Mouse (Mus musculus): ENCODE results near the gene Tmod1. TPM values are rescaled to one million over a fixed set of nuclear protein-coding genes. Genes with fewer than 3 reads are reported as not detected.

Tmod1 gene
- total RNA-seq, 1 experiment from 2014 or later = 2.5 TPM

DNA sequence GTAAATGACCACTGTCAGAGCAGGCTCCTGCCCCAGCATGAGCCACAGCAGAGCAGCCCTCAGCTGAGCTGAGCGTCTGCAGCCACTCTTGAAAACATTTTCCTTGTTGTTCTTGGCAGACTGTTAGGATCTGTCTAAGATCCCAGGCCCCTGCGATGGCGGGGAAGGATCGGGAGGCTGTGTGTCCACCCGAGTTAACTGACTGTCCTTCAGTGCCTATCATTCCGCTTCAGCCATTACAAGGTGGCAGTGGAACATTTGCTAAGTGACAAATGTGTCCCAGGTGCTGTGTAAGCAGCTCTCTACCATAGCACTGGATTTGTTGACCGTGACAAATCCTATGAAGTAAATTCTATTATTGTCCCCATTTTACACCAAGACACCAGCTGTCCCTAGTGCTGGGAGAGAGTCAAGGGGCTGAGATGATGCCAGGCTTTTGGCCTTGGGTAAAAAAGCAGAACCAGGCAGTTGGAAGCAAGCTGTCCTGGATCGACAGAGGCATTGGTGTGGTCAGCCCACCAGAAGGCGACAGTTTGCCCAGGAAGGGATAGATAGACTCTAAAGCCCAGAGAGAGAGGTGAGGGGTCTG, 46.6 kb downstream of the Tmod1 start:
- ATAC-seq (replicated peaks; ENCODE audit: insufficient number of reproducible peaks, low FRiP score, low TSS enrichment, poor library complexity, severe bottlenecking) = no peak

DNA sequence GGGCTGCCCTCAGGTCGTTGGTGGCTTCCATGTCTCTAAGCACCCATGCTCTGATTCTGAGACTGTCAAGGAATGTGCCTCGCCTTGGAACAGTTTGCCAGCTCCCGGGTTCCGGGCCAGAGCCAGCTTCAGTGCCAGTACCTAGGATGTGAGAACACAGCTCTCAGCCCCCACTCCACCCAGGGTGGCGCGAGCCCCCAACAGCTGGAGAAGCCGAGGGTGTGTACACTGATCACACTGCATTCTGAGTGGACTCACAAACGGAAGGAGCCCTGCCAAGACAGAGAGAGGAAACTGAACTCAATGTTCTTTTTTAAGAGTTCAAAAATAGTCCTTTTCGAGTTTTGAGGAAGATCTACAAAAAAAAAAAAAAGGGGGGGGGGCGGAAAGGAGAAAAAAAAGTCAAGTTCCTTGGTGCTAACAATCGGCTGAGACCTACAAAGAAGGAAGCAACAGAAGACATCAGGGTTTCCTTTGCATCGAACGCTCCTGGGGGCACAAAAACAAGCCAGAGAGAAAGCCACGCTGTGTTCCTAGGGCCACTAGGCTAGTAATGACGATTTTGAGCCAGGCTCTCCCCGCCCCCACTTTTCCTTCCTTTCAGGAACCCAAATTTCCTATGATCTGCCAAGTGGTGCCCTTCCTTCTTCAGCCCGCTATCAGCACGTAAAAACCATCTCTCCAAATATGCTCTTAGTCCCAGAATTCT, 48.1 kb downstream of the Tmod1 start:
- ATAC-seq (replicated peaks; ENCODE audit: insufficient number of reproducible peaks, low FRiP score, low TSS enrichment, poor library complexity, severe bottlenecking) = no peak

DNA sequence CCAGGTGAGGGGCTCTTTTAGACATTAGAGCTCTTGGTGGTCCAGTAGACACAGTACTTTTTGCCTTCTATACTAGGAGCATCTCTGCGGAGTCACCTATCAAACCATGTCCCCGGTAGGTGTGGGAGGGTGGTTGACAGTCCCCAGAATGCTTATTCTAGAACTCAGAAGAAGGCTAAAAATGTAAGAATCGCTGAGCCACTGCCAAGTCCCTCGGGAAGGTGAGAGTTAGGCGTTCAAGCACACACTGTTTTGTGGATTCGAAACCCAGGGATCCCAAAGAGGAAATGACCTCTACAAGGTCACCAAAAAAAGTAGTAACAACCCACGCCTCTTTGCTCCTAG, 48.7 kb downstream of the Tmod1 start:
- no peak for ATAC-seq (replicated peaks; ENCODE audit: insufficient number of reproducible peaks, low FRiP score, low TSS enrichment, poor library complexity, severe bottlenecking)

DNA sequence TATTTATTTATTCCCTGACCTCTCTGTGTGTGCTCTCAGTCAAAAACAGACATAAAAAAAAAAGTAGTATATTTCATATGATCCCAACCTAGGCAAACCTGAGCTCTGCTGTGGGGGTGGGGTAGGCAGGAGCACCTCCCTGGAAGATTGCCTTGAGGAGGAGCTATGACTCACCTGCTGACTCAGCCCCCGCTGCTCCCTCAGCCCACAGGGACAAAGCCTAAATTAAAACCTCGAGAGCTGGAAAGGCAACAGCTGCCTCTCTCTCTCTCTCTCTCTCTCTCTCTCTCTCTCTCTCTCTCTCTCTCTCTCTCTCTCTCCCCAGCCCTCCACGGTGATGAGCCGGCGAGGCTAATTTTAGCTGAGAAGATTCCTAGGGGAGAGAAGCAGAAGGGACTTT, 49.1 kb downstream of the Tmod1 start:
- ATAC-seq (replicated peaks; ENCODE audit: insufficient number of reproducible peaks, low FRiP score, low TSS enrichment, poor library complexity, severe bottlenecking) = no peak

DNA sequence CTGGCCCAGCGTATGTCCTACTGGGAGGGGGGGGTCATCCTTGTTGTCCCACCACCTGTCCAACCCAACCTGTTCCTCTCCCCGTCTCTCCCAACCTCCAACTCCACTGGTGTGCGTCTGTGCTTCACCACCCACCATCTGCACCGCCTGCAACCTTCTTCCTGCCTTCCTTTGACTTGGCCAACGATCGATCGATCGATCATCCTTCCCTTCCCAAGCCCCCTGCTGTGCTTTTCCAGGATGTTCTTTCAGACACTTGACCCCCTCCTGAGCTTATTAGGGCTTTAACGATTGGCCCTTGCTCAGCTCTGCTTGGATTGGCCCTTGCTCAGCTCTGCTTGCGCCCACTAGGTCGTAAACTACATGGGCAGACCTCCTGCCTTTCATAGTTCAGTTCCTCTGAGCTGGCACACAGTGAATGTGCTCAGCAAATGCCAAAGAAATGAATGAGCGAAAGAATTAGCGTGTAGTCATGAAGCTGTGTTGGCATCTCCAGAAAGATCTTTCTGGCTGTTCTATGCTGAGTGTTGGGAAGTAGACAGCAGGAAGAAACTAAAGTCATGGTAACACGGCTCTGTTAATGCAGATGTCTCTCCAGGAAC, 50.9 kb downstream of the Tmod1 start:
- no peak for ATAC-seq (replicated peaks; ENCODE audit: insufficient number of reproducible peaks, low FRiP score, low TSS enrichment, poor library complexity, severe bottlenecking)

DNA sequence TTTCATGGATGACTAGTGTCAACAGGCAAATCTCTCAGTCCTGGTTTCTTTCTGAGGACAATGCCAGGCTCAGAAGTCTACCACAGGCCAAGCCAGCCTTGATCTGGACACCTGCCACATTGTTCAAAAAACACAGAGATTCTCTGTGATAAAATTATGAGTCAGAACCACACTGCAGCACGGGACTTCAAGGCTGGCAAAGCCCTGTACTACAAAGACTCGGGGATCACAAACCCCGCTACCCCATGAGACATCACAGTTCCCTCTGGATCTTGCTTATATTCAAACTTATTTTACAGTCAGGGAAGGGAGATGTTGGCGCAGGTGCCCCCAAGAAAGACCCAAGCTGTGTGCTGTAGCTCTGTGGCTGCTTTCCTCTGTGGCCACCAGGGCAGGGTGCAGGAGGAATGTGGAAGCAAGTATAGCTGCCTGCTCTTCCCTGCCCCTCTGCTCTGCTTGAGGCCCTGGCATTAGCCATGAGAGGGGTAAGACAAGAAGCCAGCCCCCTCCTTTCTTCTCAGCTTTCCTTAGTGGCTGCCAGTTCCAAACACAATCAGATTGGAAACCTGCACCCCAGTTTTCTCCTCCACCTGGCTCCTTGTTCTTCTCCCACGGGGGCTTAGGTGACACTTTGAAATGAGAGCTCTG, 53.8 kb downstream of the Tmod1 start:
- no peak for ATAC-seq (replicated peaks; ENCODE audit: insufficient number of reproducible peaks, low FRiP score, low TSS enrichment, poor library complexity, severe bottlenecking)

DNA sequence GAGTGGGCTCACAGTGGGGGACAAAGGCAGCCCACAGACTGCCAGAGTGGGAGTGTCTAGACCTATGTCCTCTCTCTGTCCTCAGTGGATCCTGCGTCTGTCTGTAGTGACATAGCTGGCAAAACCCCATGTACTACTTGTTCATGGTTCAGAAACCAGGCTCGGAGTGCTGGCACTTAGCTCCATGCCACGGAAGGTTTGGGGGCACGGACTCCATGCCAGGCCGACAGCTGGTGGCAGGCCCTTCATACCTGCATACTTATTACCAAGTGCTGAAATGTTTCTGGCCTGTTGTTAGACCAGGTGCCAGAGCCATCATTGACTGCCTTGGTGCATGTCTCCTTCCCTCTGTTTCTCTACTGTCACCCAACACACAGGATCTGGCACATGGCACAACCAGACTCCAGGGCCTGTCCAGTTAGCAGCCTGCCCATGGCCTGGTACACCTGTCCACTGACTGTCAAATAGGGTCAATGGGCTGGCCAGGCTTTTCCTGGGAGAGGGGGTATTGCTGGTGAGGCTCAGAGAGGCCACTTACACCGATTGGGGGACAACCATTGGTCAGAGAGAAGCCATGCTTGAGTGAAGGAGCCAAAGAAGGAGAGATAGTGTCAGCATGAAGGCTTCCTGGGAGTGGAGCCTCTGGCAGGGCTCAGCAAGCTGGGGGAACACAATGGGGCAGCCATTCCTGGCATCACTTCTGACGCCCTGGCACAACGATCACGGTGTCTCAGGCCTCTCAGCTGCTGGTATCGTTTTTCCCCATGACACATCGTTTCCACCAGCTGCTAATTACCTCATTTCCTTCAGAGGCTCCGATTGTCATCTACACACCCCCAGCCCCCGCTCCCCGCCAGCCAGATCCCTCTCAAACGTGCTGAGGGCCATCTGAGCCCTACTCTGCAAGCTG, 56.4 kb downstream of the Tmod1 start:
- ATAC-seq (replicated peaks; ENCODE audit: insufficient number of reproducible peaks, low FRiP score, low TSS enrichment, poor library complexity, severe bottlenecking) = no peak

DNA sequence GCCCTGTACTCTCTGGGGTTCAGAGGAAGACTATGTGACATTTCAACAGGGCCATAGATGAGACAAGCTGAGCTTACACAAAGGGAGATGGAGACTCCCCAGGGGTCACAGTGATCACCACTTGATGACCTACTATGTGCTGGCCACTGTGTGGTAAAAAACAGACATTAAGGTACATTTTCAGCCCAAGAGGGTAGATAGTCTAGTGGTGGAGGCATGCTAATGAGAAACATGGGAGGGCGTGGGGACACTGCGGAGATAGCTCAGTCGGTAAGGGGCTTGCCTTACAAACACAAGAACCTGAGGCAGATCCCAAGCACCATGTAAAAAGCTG, 57.1 kb downstream of the Tmod1 start:
- no peak for ATAC-seq (replicated peaks; ENCODE audit: insufficient number of reproducible peaks, low FRiP score, low TSS enrichment, poor library complexity, severe bottlenecking)

DNA sequence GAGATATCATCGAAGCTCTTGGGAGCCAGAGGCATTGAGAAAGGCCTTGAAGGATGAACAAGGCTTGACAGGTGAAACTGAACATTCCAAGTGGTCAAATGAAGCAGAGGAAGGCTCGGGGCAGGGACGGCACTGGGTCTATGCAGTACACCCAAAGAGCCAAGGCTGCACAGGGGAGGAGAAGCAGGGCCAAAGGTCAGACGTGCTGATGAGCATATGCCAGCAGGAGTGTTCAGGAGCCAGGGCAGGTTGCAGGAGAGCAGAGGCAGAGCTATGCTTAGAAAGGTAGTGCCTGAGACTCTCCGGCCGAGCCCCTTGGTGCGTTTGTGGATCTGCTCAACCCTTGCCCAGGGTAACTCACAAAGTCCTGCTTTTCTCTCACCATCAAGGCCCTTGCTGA, 57.8 kb downstream of the Tmod1 start:
- ATAC-seq (replicated peaks; ENCODE audit: insufficient number of reproducible peaks, low FRiP score, low TSS enrichment, poor library complexity, severe bottlenecking) = no peak

DNA sequence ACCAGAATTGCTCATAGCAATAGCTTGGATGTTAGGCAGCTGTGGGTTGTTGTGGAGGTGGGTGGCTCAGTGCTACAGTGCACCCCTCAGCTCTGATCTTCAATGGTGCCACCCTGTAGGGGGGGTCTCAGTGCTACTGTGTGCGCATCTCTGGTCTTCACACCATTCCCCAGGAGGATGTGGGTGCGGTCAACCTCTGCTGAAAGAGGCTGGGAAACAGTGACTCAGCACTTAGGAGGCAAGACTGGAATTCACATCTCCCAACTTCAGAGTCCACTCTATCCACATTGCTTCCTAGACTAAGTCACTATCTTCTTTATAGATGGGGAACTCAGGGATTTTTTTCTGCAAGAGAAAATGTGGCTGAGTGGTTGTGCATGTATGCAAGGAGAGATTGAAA, 58.9 kb downstream of the Tmod1 start:
- ATAC-seq (replicated peaks; ENCODE audit: insufficient number of reproducible peaks, low FRiP score, low TSS enrichment, poor library complexity, severe bottlenecking) = no peak

DNA sequence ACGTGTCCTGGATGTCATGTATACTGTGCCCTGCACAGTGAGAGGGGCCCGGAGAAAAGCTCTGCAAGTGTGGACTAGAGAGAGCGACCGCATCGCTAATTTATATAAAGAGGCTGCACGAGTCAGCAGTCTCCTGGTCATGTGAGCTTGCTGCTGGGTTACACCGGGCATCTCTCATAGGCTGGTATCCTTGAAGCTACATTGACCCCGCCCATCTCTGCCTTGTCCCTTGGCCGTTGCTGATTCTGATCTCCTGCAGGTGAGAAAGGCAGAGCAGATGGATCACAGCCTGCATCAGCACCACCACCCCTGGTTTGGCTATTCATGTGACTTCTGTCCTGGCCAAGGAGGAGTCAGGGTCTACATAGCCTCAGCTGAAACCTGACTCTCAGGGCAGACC, 60.4 kb downstream of the Tmod1 start:
- ATAC-seq (replicated peaks; ENCODE audit: insufficient number of reproducible peaks, low FRiP score, low TSS enrichment, poor library complexity, severe bottlenecking) = no peak

DNA sequence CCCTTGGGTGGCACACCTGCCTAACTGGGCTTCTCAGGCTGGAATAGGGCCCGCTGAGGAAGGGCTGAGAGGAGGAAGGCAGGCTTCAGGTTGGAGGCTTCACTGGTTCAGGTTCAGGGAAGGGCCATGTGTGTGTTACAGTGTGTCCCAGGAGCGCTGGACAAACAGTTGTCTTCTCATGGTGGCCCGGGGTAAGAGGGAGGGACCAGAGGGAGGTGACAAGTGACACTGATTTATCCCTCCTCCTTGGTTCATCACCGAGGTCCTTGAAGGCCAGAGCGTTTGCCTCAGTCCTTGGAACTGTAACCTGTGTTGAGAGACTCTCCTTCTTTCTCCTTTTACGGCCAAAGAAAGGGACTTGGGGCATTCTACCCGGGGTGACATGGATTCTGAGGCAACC, 61.8 kb downstream of the Tmod1 start:
- ATAC-seq (replicated peaks; ENCODE audit: insufficient number of reproducible peaks, low FRiP score, low TSS enrichment, poor library complexity, severe bottlenecking) = no peak

DNA sequence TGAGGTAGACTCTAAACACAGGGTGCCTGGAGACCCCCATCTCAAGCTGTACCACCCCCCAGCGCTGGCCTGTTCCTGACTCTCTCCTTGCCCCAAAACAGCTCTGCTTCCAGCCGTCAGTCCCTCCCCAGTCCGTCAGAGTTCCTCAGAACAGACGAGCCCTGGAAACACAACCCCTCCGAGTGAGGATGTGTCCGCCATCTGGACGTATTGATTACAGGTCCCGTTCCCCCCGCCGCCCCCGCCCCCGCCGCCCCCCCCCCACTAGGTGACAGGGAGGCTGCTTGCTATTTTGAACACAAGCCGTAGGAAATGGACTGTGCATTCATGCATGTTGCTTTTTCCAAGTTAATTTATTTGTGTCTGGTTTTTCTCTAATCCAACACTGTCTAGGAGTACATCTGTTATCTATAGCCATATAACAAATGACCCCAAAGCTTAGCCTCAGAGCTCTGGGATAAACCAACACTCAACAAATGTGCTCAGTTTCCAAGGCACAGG, 62.5 kb downstream of the Tmod1 start:
- ATAC-seq (replicated peaks; ENCODE audit: insufficient number of reproducible peaks, low FRiP score, low TSS enrichment, poor library complexity, severe bottlenecking) = no peak

DNA sequence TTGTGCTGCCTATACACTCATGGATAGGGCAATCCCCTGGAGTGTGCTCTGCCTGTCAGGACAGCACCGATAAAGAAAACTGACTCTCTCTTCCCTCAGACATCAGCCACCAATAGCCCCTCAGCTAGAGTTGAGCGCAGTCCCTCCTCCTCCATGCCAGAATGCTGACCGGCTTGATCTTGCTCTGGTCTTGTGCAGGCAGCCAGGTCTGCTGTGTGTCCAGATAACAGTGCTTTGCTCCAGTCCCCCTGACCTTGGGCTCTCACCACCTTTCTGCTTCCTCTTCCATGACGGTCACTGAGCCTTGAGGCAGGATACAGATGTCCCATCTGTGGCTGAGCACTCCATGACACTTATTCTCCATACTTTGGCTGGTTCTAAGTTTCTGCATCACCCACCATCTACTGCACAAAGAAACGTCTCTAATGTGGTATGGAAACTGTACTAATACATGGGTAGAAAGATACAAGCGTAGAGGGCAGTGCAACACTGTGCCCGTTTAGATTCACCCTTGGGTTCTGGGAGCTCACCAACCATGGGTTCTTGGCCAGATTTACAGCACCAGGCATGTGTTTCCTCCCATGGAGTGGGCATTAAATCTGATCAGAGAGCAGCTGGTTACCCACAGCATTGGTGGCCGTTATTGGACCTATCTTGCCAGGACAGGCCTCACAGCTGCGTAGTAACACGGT, 63.5 kb downstream of the Tmod1 start:
- ATAC-seq (replicated peaks; ENCODE audit: insufficient number of reproducible peaks, low FRiP score, low TSS enrichment, poor library complexity, severe bottlenecking) = no peak

DNA sequence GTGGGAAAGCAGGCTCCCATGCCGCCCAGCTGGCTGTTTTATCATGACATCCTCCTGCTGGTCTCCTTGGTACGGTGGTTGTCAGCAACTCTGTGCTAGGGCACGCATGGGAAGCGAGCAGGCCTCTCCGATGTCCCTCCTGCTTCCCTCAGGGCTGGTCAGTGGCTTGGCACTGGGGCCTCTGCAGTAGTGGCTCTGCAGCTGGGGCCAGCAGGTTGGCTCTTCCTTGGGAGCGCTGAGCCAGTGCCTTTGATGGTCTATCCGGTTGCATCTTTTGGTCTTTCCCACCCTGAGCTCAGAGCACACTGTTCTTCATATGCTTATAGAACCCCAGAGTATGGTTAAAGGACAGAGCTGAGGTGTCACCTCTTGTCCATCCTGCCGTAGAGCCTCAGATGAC, 71.3 kb downstream of the Tmod1 start:
- ATAC-seq (replicated peaks; ENCODE audit: insufficient number of reproducible peaks, low FRiP score, low TSS enrichment, poor library complexity, severe bottlenecking) = no peak

DNA sequence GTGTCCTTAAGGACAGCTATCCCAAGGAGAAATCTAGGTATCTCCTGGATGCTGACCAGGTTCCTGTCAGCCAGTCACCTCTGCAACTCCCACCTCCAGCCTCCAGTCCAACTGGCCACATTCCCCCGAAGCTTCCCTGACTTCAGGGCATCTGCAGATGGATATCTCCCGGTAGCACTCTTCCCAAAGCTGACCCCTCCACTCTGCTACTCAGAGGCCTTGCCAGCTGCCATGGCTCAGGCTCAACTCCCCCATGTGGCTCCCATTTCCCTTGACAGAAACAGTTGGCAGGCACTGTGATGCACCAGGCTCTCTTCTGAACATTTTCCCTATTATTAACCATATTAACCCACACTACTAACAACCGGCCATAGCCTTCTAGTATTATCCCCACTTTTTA, 72.6 kb downstream of the Tmod1 start:
- ATAC-seq (replicated peaks; ENCODE audit: insufficient number of reproducible peaks, low FRiP score, low TSS enrichment, poor library complexity, severe bottlenecking) = no peak

DNA sequence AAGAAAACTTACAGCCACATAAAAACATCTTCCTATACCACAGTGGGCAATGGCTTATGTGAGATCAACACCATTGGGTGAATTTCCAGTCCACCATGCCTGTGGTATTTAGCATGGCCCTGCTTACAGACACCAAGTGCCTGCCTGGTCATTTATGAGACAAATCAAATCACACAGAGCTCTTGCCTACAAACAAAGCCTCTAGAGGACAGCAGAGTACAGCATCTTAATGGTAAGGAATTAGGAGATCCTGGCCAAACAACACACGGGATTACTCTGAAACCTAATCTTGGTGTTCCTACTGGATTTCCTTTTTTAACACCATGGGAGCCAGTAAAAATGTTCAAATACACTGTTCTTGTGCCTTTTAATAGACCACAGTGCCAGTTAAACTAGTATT, 76.6 kb downstream of the Tmod1 start:
- ATAC-seq (replicated peaks; ENCODE audit: insufficient number of reproducible peaks, low FRiP score, low TSS enrichment, poor library complexity, severe bottlenecking) = no peak

DNA sequence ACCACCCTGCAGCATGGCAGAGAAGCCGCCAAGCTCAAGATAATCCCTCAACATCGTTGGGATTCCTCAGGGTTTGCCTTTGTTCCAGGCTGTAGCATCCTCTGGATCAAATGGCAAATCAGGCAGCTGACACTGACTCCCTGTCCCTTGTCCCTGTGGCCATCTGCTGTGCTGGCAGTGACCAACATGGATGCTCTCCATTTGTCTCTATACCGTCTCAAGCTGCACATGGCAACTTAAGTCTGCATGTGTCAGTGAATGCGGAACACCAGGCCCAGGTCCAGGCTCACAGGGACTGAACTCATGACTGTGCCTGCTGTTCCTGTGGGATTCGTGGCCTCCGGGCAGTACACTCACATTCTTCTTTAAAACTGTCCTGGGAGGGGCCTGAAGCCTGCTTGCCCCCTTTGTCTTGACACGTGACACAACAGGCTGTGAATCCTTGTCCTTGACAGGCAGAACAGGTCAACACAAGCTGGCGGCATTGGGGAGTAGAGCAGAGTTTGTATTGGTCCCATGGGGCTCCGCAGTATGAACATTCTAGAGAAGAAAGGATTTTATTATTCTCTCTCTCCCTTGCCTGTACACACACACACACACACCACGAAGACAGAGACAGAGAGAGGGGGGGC, 77.9 kb downstream of the Tmod1 start:
- ATAC-seq (replicated peaks; ENCODE audit: insufficient number of reproducible peaks, low FRiP score, low TSS enrichment, poor library complexity, severe bottlenecking) = no peak
